Mouse (Mus musculus): ENCODE measurements around the gene Defb19.

DNA sequence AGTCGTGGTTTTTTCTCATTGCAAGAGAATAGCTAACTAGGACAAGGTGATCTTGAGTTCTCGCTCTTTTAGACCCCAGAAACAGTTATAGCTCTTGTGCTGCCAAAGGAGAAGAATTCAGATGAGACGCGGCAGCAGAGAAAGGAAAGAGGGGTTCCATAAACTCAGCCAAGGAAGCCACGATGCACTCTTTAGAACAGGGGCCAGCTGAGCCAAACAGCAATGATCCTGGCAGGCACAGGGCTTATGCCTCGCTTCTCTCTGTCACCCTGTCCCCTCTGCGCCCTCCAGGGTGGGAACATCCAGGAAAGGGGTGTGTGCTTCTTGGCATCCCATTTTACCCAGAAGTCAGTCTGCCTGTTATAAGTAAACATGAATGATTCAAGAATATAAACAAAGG, 19.2 kb upstream of the Defb19 start, which contains the start of gene Defb45:
- TF ChIP-seq CTCF (IDR thresholded peaks at IDR 0.05; ENCODE audit: control insufficient read depth, insufficient read depth, insufficient read length) (no peak), MYOD1 (IDR thresholded peaks at IDR 0.05; ENCODE audit: control insufficient read depth, insufficient read length, low read depth) (no peak), USF1 (IDR thresholded peaks at IDR 0.05; ENCODE audit: low read depth) (no peak), MAX (IDR thresholded peaks at IDR 0.05) (no peak)

All from C2C12 (cell line).